Mouse (Mus musculus): ENCODE measurements around the gene Slmap. TPM values are rescaled to one million over a fixed set of nuclear protein-coding genes. Genes with fewer than 3 reads are reported as not detected.
A peak's percentile ranks its signal among the peaks of the same experiment; 100 is the strongest.

Slmap gene
- total RNA-seq, 1 experiment from 2014 or later = 82.0 TPM

DNA sequence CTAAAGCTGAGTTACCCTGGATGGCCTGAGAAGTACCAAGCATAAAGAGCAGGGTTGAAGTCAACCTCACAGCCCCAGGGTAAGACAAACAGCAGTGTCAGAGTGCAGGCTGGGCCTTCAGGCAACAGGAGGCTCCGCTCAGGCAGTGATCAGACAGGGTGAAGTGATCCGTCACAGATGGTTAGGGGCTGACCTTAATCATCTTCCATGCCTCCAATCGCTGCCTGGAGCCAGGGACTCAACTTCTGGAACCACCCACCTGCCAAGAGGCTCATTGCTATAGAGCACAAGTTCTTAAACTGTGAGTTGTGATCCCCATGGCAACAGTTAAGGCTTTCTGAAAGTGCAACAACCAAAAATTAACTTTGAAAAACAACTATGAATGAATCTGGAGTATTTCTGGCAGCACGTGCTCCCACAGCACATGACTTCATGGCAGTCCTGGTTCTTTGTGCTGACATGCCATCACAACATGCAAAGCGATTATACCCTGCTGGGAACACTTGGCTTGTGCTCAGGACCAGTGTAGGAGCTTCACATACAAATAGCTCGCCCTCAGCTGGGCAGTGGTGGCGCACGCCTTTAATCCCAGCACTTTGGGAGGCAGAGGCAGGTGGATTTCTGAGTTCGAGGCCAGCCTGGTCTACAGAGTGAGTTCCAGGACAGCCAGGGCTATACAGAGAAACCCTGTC lies 46.3 kb downstream of the Slmap start:
- no peak for ATAC-seq (replicated peaks; ENCODE audit: low read depth, poor library complexity, severe bottlenecking)

DNA sequence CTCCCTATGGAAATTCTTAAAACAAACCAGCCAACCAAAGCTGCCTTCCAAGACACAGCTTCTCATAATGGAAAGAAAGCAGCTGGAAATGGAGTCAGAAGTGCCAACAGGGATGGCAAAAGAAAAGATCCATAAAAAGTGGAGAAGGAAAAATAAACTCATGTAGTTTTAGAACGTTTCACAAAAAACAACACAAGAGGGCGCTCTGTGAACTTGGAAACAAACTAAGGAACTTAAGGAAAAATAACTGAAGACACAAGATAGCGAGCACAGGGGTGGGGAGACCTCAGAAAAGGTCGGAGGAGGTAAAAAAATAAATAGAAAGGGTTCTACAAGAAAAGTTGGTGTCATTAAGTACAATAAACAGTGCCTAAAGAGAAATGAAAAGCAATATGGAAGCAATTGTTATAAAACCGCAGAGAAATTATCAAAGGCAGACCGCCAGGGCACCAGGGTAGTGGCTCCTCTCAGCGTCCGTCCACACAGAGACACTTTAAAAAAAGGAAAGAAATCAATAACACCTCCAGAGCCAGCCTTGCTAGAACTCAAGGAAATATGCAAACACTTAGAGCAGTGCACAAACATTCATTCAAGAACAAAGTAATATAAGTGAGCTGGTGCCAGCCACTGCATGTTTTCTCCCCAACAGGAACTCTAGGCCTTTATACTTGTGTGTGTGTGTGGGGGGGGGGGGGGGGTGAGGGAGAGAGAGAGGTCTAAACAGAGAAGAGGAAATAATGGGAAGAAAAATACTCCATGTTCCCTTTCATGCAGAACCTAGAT lies 48.1 kb downstream of the Slmap start:
- ATAC-seq (replicated peaks; ENCODE audit: low read depth, poor library complexity, severe bottlenecking) = no peak

- 0 out of 2 replicates have a peak, but pooled peaks have one; percentile 22 for ATAC-seq (replicated peaks; ENCODE audit: low read depth, poor library complexity, severe bottlenecking)
Measured at GRCm38 (mm10) chr14:26481457-26481856, 53.3 kb downstream of the Slmap start.

GRCm38 (mm10) chr14:26477738-26478137 lies 57.0 kb downstream of the Slmap start:
- no peak for ATAC-seq (replicated peaks; ENCODE audit: low read depth, poor library complexity, severe bottlenecking)

DNA sequence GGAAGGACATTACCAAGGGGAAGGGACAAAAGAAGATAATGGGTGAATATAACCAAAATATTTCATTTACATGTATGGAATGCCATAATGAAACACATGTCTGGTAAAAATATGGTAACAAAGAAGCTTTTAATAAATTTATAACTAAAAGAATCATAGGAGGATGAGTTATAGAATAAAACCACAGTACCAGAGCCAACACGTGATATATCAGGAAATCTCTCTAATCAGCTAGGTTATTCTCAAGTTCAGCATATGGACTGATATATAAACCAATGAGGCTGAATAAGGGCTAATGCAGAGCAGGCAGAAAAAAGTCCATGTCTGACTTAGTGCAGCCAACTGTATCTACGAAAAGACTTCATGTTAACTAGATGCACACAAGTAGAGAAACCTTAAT lies 58.3 kb downstream of the Slmap start:
- ATAC-seq (replicated peaks; ENCODE audit: low read depth, poor library complexity, severe bottlenecking) = no peak

- ATAC-seq (replicated peaks; ENCODE audit: low read depth, poor library complexity, severe bottlenecking) = no peak
Measured at GRCm38 (mm10) chr14:26467974-26468373, 66.8 kb downstream of the Slmap start.

DNA sequence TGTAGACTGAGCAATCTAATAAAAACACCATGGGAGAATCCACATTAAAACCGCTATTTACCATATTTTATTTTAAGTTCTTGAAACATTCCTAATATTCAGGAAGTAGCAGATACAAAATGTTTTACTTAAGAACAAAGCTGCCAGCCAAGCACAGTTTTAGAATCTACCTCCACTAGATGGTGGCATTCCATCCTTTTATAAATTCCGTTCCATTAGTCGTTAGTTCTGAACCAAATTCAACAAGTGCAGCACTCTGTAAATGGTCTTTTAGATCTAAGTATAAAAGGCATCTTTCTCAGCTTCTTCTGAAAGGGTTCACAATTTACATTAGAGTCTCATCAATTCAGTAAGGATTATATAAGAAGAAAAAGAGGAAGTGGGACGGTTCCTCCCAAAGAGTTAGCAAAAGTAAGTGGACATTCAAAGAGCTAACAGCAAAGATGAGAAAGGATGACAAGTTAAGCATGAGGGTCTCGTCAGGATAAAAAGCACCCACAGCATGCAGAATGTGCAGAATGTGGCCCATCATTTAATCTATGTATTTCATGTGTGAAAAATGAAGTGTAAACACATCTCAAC lies 68.1 kb downstream of the Slmap start:
- ATAC-seq (replicated peaks; ENCODE audit: low read depth, poor library complexity, severe bottlenecking) = no peak

DNA sequence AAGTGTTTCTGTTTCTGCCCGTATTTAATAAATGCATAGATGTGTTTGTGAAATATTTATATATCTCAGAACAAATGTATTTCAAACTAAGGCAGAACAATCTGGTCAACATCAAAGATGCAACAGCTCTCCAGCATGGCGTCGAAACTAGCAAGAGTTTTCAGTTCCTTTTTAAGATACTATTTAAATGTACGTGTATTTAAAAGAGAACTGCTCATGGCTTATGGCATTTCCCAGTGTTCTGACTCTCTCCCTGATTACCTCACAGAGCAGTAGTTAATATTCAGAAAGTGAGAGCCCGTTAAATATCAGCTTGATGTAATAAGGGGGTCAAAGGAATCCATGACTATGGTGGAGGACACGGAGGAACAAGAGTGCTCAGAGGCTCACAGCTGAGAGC lies 68.8 kb downstream of the Slmap start:
- ATAC-seq (replicated peaks; ENCODE audit: low read depth, poor library complexity, severe bottlenecking) = no peak

GRCm38 (mm10) chr14:26459516-26459915 lies 75.2 kb downstream of the Slmap start:
- no peak for ATAC-seq (replicated peaks; ENCODE audit: low read depth, poor library complexity, severe bottlenecking)

DNA sequence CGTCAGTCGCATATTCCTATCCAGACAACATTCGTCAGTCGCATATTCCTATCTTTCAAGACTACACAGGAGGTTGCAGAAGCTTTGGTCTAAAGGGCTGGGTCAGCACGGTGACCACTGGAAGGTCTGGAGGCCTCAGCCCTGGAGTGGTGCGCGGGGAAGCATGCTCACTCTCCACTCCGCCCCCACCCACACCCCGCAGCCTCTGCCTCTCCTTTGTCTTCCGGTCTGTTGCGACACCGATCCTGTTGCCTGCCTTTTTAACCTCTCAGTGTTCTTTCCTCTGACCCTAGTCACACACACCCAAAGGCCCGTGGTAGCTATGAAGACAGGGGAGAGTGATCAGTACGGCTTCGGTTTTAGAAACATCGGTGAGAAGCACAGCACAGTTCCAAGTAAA lies 79.9 kb downstream of the Slmap start:
- ATAC-seq (replicated peaks; ENCODE audit: low read depth, poor library complexity, severe bottlenecking) = peak; percentile 58

DNA sequence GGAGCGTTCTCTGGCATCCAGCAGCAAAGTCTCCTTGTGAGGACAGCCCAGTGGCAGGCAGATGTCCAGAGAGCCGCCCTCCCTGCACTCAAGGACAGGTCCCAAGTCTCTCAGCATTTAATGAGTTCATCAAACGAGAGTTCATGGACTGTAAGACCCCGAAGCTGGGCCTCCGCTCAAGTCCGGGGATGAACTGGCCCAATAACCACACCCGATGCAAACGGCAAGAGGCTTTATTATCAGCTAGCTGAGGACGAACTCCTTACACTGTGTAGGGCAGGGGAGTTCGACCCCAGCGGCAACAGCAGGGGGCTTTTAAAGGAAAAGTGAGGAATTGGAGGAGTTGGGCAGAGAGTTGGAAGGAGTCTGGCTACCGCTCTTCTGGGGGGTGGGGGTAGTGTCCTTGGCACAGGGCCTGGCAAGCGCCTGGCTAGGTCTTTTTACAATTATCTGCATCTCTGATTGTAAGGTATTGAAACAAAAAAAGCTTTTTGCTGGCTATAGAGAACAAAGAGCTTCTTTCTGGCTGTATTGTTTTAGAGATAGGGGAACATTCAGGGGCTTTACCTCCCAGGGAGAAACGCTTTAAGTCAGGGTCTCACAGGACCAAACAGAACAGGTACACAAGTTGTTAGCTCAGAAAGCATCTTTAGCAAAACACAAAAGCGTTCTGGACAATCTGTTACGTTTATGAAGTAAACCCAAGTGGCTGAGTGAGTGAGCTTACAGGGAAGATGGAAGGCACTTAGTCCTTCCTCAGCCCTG lies 84.5 kb downstream of the Slmap start:
- ATAC-seq (replicated peaks; ENCODE audit: low read depth, poor library complexity, severe bottlenecking) = no peak

DNA sequence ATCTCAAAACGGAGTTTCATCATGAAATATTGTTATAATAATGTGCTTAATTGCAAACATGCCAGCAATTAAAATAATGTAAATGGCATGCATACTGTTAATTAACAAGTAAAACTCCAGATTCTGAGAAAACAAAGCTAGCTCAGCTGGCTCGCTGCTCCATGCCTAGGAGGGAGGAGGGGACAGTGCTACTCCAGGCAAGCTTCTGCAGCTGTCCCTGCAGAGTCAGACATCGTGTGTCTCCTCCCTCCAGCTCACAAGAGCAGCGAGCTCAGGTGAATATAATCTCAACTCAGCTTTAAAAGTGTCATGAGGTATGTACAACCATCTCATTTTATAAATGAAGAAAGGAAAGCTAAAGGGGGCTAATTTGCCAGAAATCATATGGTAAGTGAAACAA lies 86.2 kb downstream of the Slmap start:
- no peak for ATAC-seq (replicated peaks; ENCODE audit: low read depth, poor library complexity, severe bottlenecking)

- no peak for ATAC-seq (replicated peaks; ENCODE audit: low read depth, poor library complexity, severe bottlenecking)
Measured at GRCm38 (mm10) chr14:26447223-26447622, 87.5 kb downstream of the Slmap start.

DNA sequence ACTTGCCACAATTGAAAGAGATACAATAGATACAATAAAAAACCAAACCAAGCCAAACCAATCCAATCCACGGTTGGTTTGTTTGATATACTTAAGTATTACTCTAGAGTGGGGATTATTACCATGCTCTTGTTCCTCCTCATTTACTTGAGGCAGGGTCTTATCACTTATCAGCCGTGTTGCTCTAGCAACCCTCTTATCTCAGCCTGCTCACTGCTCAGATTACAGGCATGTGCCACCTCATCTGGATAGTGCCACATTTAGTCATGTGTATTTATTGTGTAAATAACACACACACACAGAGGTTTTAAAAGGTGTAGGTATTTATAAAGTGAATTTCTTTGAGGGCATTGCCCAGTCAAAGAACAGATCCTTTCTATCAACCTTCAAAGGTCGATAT lies 88.2 kb downstream of the Slmap start:
- ATAC-seq (replicated peaks; ENCODE audit: low read depth, poor library complexity, severe bottlenecking) = no peak

- ATAC-seq (replicated peaks; ENCODE audit: low read depth, poor library complexity, severe bottlenecking) = no peak
Measured at GRCm38 (mm10) chr14:26442534-26442933, 92.2 kb downstream of the Slmap start.

- no peak for ATAC-seq (replicated peaks; ENCODE audit: low read depth, poor library complexity, severe bottlenecking)
Measured at GRCm38 (mm10) chr14:26441041-26441812, 93.5 kb downstream of the Slmap start.

GRCm38 (mm10) chr14:26439996-26440395 lies 94.7 kb downstream of the Slmap start:
- no peak for ATAC-seq (replicated peaks; ENCODE audit: low read depth, poor library complexity, severe bottlenecking)

DNA sequence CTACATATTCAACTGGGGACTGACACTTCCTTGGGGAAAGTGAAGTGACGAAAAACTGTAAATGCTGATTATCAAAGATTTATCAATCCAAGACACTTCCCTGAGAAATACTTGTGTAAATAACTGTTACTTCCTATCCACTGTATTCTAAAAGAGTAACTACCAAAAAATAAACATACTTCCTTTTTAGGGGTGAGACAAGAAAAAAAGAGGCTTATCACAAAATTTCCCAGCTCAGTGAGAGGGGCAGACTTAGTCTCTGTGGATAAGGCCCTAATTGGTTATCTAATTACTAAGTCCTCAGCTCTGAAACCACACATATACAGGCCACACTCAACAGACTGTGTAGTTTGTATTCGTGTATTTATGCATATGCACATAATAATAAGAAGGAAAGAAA lies 97.0 kb downstream of the Slmap start:
- ATAC-seq (replicated peaks; ENCODE audit: low read depth, poor library complexity, severe bottlenecking) = no peak

DNA sequence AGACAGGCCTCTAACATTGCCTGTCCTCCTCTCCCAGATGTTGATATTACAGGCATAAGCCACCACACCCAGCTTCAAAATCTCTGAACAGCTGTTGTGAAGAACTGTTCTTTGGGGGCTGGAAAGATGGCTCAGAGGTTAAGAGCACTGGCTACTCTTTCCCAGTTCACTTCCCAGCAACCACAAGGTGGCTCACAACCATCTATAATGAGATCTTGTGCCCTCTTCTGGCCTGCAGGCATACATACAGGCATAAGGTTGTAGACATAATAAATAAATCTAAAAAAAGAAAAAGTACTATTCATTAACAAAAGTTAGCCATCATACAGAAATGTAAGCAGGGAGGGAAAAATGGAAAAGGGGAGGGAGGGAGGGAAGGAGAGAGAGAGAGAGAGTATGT lies 98.4 kb downstream of the Slmap start:
- ATAC-seq (replicated peaks; ENCODE audit: low read depth, poor library complexity, severe bottlenecking) = 0 out of 2 replicates have a peak, but pooled peaks have one; percentile 25

- no peak for ATAC-seq (replicated peaks; ENCODE audit: low read depth, poor library complexity, severe bottlenecking)
Measured at GRCm38 (mm10) chr14:26432320-26432719, 102.4 kb downstream of the Slmap start.
